Mouse (Mus musculus) kidney, adult 2 months (tissue): Measurements from ENCODE around the gene Aox3.

Source experiments
- CTCF ChIP-seq: fragments of 200-500 bp; conservative IDR thresholded peaks from 2 replicates; pipeline ENCODE4 v1.5.1; 2011; ENCODE audit warnings: low read depth, mild to moderate bottlenecking, control low read depth, low read length, moderate library complexity, mixed read lengths; ENCODE audit not compliant: insufficient read depth, insufficient read length
- POLR2A ChIP-seq: fragments of 200-500 bp; IDR thresholded peaks from one replicate; pipeline ENCODE4 v1.6.1; 2011; ENCODE audit warnings: low read depth, low read length, control low read depth

GRCm38 (mm10) chr1:58074266-58074665, 38.7 kb upstream of the Aox3 start:
- TF ChIP-seq CTCF, result no peak
- TF ChIP-seq POLR2A, result no peak
